Mouse (Mus musculus): Measurements from ENCODE around the gene Cdcp2. TPM values are rescaled to one million over a fixed set of nuclear protein-coding genes. Genes with fewer than 3 reads are reported as not detected.
"Not testable (repeated sequence)": the region's sequence is repeated elsewhere in the genome, so short reads cannot be mapped to it uniquely, and the experiment has no call there.

The Cdcp2 gene
- polyA plus RNA-seq, 1 experiment from 2014 or later: not detected

GRCm38 (mm10) chr4:107094484-107095187, 2.1 kb upstream of the Cdcp2 start:
- Histone ChIP-seq H3K27ac (replicated peaks) (no peak overlapping the region), H3K4me3 (replicated peaks) (no peak overlapping the region), H3K9me3 (replicated peaks) (no peaks in the 10 kb centered on the region), H3K36me3 (replicated peaks) (no peaks in the 10 kb centered on the region), H3K27me3 (peaks cover 5% of the 10 kb centered on the region; the same call in 1 of the 2 replicates), H3K4me1 (replicated peaks) (peaks cover 6% of the 10 kb centered on the region; the same call in 1 of the 2 replicates), H3K4me2 (no peak overlapping the region), H3K9ac (no peak overlapping the region)
- ATAC-seq (ENCODE audit: insufficient read depth): no peak; the same call in 1 of the 2 replicates
- 67% methylated on average over 16 of the region's 16 CpGs for WGBS (ENCODE audit: insufficient replicate concordance)

GRCm38 (mm10) chr4:107096043-107096442, 648 bp upstream of the Cdcp2 start:
- H3K36me3 ChIP-seq (replicated peaks): no peaks in the 10 kb centered on the region
- no peak overlapping the region for H3K27ac ChIP-seq (replicated peaks)
- H3K9ac ChIP-seq: no peak overlapping the region
- H3K9me3 ChIP-seq (replicated peaks): no peaks in the 10 kb centered on the region
- H3K4me1 ChIP-seq (replicated peaks): peaks cover 6% of the 10 kb centered on the region; the same call in 1 of the 2 replicates
- no peak overlapping the region for H3K4me3 ChIP-seq (replicated peaks)
- ATAC-seq (ENCODE audit: insufficient read depth): no peak
- 16% methylated on average over 6 of the region's 6 CpGs for WGBS (ENCODE audit: insufficient replicate concordance)
- H3K27me3 ChIP-seq: peaks cover 5% of the 10 kb centered on the region; the same call in 1 of the 2 replicates
- H3K4me2 ChIP-seq: no peak overlapping the region

GRCm38 (mm10) chr4:107097871-107098270, 1.2 kb downstream of the Cdcp2 start:
- Histone ChIP-seq H3K27ac (replicated peaks) (no peak overlapping the region), H3K36me3 (replicated peaks) (no peaks in the 10 kb centered on the region), H3K4me1 (replicated peaks) (peaks cover 6% of the 10 kb centered on the region; the same call in 1 of the 2 replicates), H3K4me3 (replicated peaks) (no peak overlapping the region), H3K9me3 (replicated peaks) (no peaks in the 10 kb centered on the region), H3K9ac (no peak overlapping the region), H3K4me2 (no peak overlapping the region), H3K27me3 (peaks cover 5% of the 10 kb centered on the region; the same call in 1 of the 2 replicates)
- 50% methylated on average over 15 of the region's 15 CpGs for WGBS (ENCODE audit: insufficient replicate concordance)
- no peak for ATAC-seq (ENCODE audit: insufficient read depth)

- WGBS (ENCODE audit: insufficient replicate concordance): 71% methylated on average over 10 of the region's 10 CpGs
- H3K9ac ChIP-seq: no peak overlapping the region
- H3K9me3 ChIP-seq (replicated peaks): no peaks in the 10 kb centered on the region
- H3K4me3 ChIP-seq (replicated peaks): no peak overlapping the region
- H3K27ac ChIP-seq (replicated peaks): no peak overlapping the region
- H3K4me2 ChIP-seq: no peak overlapping the region
- H3K4me1 ChIP-seq (replicated peaks): peaks cover 6% of the 10 kb centered on the region; the same call in 1 of the 2 replicates
- H3K36me3 ChIP-seq (replicated peaks): no peaks in the 10 kb centered on the region
- ATAC-seq (ENCODE audit: insufficient read depth): no peak
- H3K27me3 ChIP-seq: peaks cover 5% of the 10 kb centered on the region; the same call in 1 of the 2 replicates
These were observed 1.7 kb downstream of the Cdcp2 start for GRCm38 (mm10) chr4:107098375-107098774.

GRCm38 (mm10) chr4:107098791-107099525, 2.3 kb downstream of the Cdcp2 start:
- Histone ChIP-seq H3K9ac (no peak overlapping the region), H3K27ac (replicated peaks) (no peak overlapping the region), H3K4me1 (replicated peaks) (peaks cover 6% of the 10 kb centered on the region; the same call in 1 of the 2 replicates), H3K4me3 (replicated peaks) (no peak overlapping the region), H3K4me2 (no peak overlapping the region), H3K36me3 (replicated peaks) (no peaks in the 10 kb centered on the region), H3K27me3 (peaks cover 5% of the 10 kb centered on the region; the same call in 1 of the 2 replicates), H3K9me3 (replicated peaks) (no peaks in the 10 kb centered on the region)
- 62% methylated on average over 17 of the region's 17 CpGs for WGBS (ENCODE audit: insufficient replicate concordance)
- no peak for ATAC-seq (ENCODE audit: insufficient read depth)

- Histone ChIP-seq H3K36me3 (replicated peaks) (no peaks in the 10 kb centered on the region), H3K9me3 (replicated peaks) (no peaks in the 10 kb centered on the region), H3K27ac (replicated peaks) (no peak overlapping the region), H3K27me3 (no peaks in the 10 kb centered on the region), H3K4me2 (no peak overlapping the region), H3K4me3 (replicated peaks) (no peak overlapping the region), H3K4me1 (replicated peaks) (no peaks in the 10 kb centered on the region; the same call in 1 of the 2 replicates), H3K9ac (no peak overlapping the region)
- 69% methylated on average over 8 of the region's 8 CpGs for WGBS (ENCODE audit: insufficient replicate concordance)
- ATAC-seq (ENCODE audit: insufficient read depth): no peak
These were observed 5.5 kb downstream of the Cdcp2 start for GRCm38 (mm10) chr4:107102220-107102619.

- Histone ChIP-seq H3K4me2 (no peak overlapping the region), H3K4me1 (replicated peaks) (peaks cover 14% of the 10 kb centered on the region), H3K27me3 (no peaks in the 10 kb centered on the region; the same call in 1 of the 2 replicates), H3K36me3 (replicated peaks) (no peaks in the 10 kb centered on the region), H3K4me3 (replicated peaks) (no peak overlapping the region), H3K27ac (replicated peaks) (no peak overlapping the region), H3K9ac (no peak overlapping the region), H3K9me3 (replicated peaks) (no peaks in the 10 kb centered on the region)
- ATAC-seq (ENCODE audit: insufficient read depth): no peak
- 78% methylated on average over 16 of the region's 16 CpGs for WGBS (ENCODE audit: insufficient replicate concordance)
These were observed 10.1 kb downstream of the Cdcp2 start for GRCm38 (mm10) chr4:107106777-107107176.

- H3K27me3 ChIP-seq: no peaks in the 10 kb centered on the region; the same call in 1 of the 2 replicates
- no peaks in the 10 kb centered on the region for H3K9me3 ChIP-seq (replicated peaks)
- no peak overlapping the region for H3K27ac ChIP-seq (replicated peaks)
- peaks cover 14% of the 10 kb centered on the region for H3K4me1 ChIP-seq (replicated peaks)
- H3K4me2 ChIP-seq: no peak overlapping the region
- 50% methylated on average over 13 of the region's 13 CpGs for WGBS (ENCODE audit: insufficient replicate concordance)
- H3K9ac ChIP-seq: no peak overlapping the region
- H3K4me3 ChIP-seq (replicated peaks): no peak overlapping the region
- no peak for ATAC-seq (ENCODE audit: insufficient read depth)
- no peaks in the 10 kb centered on the region for H3K36me3 ChIP-seq (replicated peaks)
These were observed 11.6 kb downstream of the Cdcp2 start for GRCm38 (mm10) chr4:107108291-107108731.

GRCm38 (mm10) chr4:107109181-107109580, 12.5 kb downstream of the Cdcp2 start:
- not testable (repeated sequence) for H3K27ac ChIP-seq (replicated peaks); H3K4me3 ChIP-seq (replicated peaks); H3K27me3 ChIP-seq; H3K9me3 ChIP-seq (replicated peaks); H3K4me2 ChIP-seq; H3K9ac ChIP-seq; H3K36me3 ChIP-seq (replicated peaks)
- 61% methylated on average over 6 of the region's 6 CpGs for WGBS (ENCODE audit: insufficient replicate concordance)
- peak; percentile 81 for ATAC-seq (ENCODE audit: insufficient read depth)
- peaks cover 14% of the 10 kb centered on the region for H3K4me1 ChIP-seq (replicated peaks)

- Histone ChIP-seq H3K27ac (replicated peaks) (no peak overlapping the region), H3K4me1 (replicated peaks) (peaks cover 6% of the 10 kb centered on the region), H3K27me3 (0 out of 2 replicates have a peak, but pooled peaks cover 4% of the 10 kb centered on the region), H3K9me3 (replicated peaks) (no peaks in the 10 kb centered on the region), H3K4me2 (no peak overlapping the region), H3K9ac (no peak overlapping the region), H3K36me3 (replicated peaks) (no peaks in the 10 kb centered on the region), H3K4me3 (replicated peaks) (no peak overlapping the region)
- no peak for ATAC-seq (ENCODE audit: insufficient read depth)
- WGBS (ENCODE audit: insufficient replicate concordance): 55% methylated on average over 8 of the region's 8 CpGs
These were observed 17.6 kb downstream of the Cdcp2 start for GRCm38 (mm10) chr4:107114278-107114677.

GRCm38 (mm10) chr4:107117741-107118385, 21.2 kb downstream of the Cdcp2 start:
- Histone ChIP-seq H3K4me2 (no peak overlapping the region), H3K27ac (replicated peaks) (no peak overlapping the region), H3K36me3 (replicated peaks) (no peaks in the 10 kb centered on the region), H3K4me1 (replicated peaks) (peaks cover 11% of the 10 kb centered on the region), H3K4me3 (replicated peaks) (no peak overlapping the region), H3K27me3 (0 out of 2 replicates have a peak, but pooled peaks cover 4% of the 10 kb centered on the region), H3K9ac (no peak overlapping the region), H3K9me3 (replicated peaks) (no peaks in the 10 kb centered on the region)
- no peak for ATAC-seq (ENCODE audit: insufficient read depth)
- WGBS (ENCODE audit: insufficient replicate concordance): 71% methylated on average over 2 of the region's 2 CpGs
